Mouse (Mus musculus) midbrain, embryonic 10.5 days (tissue): ENCODE results near the gene Fam84b. TPM values are rescaled to one million over a fixed set of nuclear protein-coding genes. Genes with fewer than 3 reads are reported as not detected.

ENCODE experiments used
- DNase-seq: peaks from one replicate; pipeline ENCODE4 v3.0.0-alpha.2; 2017; ENCODE audit warnings: low spot score
- H3K27ac ChIP-seq: fragments of 300-500 bp; sonication (generic); replicated peaks from 2 replicates; pipeline ENCODE4 v1.5.1; 2016; ENCODE audit warnings: mild to moderate bottlenecking
- H3K27me3 ChIP-seq: fragments of 300-500 bp; sonication (generic); 2 replicates; pipeline ENCODE4 v1.6.1; 2016; ENCODE audit warnings: low read depth, mild to moderate bottlenecking; ENCODE audit not compliant: poor library complexity, severe bottlenecking
- H3K36me3 ChIP-seq: fragments of 300-500 bp; sonication (generic); 2 replicates; pipeline ENCODE4 v1.6.1; 2016; ENCODE audit warnings: mild to moderate bottlenecking, moderate library complexity
- H3K4me1 ChIP-seq: fragments of 300-500 bp; sonication (generic); 2 replicates; pipeline ENCODE4 v1.6.1; 2016
- H3K4me3 ChIP-seq: fragments of 300-500 bp; sonication (generic); 2 replicates; pipeline ENCODE4 v1.5.1; 2016; ENCODE audit warnings: mild to moderate bottlenecking, moderate library complexity
- H3K9me3 ChIP-seq: fragments of 300-500 bp; sonication (generic); replicated peaks from 2 replicates; pipeline ENCODE4 v1.6.1; 2016; ENCODE audit warnings: mild to moderate bottlenecking
- WGBS: fragments of 180-500 bp; shearing (Covaris S2); methylation state at CpG from one replicate; pipeline ENCODE4 v1.1.7; 2016; 5-methylcytosine and 5-hydroxymethylcytosine counted together
- polyA plus RNA-seq: library from polyadenylated mRNA; unstranded; fragments of >200 nt; fragmentation: Nextera tagmentation; extraction: Ambion mirVana; gene quantifications from 2 replicates; pipeline ENCODE4 v1.2.1, GENCODE M21; 2016

The Fam84b gene
- 9.6 and 11.8 TPM in 2 replicates for polyA plus RNA-seq

DNA sequence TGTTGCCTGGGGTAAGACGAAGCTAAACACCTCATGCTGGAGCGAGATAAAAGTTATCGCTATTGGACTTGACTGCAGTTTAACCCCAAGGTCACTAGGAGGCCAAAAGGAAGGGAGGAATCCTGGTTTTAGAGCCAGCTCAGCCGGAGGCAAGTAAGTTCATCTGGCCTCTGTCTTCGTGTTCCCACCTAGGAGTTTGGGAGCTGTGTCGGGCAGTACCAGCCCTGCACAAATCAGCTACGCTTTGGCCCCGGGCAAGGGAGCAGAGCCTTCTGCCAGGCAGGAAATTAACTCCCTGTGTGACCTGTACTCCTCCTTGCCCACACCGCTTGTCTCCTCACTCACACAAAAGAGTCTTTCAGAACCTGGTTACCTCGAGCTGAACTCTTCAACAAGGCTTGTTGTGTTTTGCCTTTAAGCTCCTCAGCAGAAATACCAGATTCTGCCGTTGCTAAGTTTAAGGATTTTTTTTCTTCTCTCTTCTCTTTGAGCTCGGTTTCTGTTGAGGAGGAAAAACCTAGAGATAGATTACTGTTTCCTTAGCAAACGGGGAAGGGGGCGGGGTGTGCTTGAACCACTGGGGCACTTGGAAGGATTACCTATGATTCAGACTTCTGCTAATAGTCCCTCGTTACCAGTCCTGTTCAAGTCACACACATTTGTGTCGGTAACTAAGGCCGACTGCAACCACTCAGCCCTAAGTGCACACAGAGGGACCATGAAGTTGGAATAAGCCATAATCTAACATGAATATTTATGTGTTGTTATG is at the start of gene Fam84b:
Gene Fam84b, minus strand, starts transcription at position 548 of the 769 bp plus-strand sequence.
- Histone ChIP-seq H3K27ac (no peak within 1 kb of the TSS; the same call in 1 of the 2 replicates), H3K36me3 (no peaks in the 10 kb centered on the region), H3K27me3 (no peaks in the 10 kb centered on the region), H3K4me1 (peaks cover 11% of the 10 kb centered on the region), H3K4me3 (no peak within 1 kb of the TSS), H3K9me3 (no peaks in the 10 kb centered on the region)
- WGBS = 38% methylated on average over 17 of the region's 17 CpGs
- peak; percentile 33 for DNase-seq

DNA sequence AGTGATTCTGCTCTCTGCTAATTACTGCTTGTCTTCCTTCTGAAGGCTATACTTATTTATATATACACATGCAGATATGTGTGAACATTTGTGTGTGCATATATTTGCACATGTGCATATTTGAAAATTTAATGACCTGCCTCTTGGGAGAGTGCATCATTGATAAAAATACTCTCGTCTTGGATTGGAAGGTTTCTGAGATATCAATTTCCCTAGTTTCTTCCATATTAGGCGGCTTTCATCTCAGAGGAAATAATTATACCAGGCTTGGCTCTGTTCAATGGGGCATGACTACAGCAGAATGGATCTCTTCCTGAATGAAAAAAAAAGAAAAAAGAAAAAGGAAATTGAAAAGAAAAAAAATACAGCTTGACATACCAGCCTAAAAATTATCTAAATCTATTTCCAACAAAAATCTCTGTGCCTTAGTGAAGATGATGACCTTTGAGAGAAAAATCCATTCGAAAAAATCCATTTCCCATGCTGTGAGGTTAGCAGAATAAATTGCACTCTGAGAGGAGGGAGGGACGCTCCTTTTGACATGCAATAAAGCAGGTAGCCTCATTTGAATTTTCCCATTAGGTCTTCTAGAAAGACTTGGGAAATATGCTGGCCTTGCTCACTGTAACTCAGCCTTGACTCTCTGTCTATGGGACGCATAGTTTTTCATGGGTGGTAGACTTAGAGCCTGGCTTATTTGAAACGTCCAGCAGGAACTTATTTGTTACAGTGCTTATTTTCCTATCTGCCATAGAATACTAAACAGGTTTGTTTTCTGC is 44.8 kb upstream of the Fam84b start:
- Histone ChIP-seq H3K27me3 (no peaks in the 10 kb centered on the region), H3K27ac (no peak overlapping the region), H3K36me3 (no peaks in the 10 kb centered on the region), H3K4me1 (no peaks in the 10 kb centered on the region), H3K9me3 (no peaks in the 10 kb centered on the region), H3K4me3 (no peak overlapping the region)
- no peak for DNase-seq
- 73% methylated on average over 6 of the region's 6 CpGs for WGBS

DNA sequence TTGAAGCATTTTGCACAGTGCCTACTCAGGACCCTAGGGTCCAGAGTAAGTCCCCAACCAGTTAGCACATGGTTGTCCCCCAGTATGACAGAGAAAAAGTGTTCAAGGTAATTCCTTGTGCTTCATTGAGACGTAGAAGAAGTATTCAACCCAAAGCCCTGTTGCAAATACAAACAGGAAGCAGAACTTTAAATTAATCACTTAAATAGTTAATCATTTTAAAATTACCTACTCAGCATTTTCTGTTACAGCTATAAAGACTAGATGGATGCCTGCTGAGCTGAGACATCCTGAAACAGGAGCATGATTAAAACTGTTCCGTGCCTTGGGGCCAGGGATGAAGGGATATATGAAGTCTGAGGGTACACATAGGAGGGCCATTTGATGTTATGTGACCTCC is 42.5 kb upstream of the Fam84b start:
- 90% methylated on average over 2 of the region's 2 CpGs for WGBS
- no peak for DNase-seq
- H3K27me3 ChIP-seq = no peaks in the 10 kb centered on the region
- no peak overlapping the region for H3K4me3 ChIP-seq
- no peaks in the 10 kb centered on the region for H3K36me3 ChIP-seq
- no peaks in the 10 kb centered on the region for H3K4me1 ChIP-seq
- H3K9me3 ChIP-seq = no peaks in the 10 kb centered on the region
- H3K27ac ChIP-seq = no peak overlapping the region

DNA sequence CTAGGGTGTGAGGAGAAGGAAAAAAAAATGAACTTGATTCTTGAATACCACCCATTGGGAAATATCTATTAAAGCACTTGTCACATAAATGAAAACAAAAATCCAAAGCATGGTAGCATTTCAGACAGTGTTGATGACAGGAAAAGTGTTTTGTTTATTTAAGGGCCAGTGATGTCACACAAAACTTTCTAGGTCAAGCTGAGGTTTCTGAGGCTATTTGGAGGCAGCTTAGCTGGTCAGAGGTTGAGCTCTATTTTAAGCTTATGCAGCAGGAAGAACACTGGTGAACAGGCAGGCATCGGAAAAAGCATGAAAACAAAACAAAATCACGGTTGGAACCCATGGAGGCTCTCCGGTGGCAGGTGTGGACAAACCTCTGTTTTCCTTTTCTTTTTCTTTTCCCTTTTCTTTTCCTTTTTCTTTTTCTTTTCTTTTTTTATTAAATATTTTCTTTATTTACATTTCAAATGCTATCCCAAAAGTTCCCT is 39.4 kb upstream of the Fam84b start:
- H3K9me3 ChIP-seq = no peaks in the 10 kb centered on the region
- 0 out of 2 replicates have a peak, but pooled peaks cover 4% of the 10 kb centered on the region for H3K4me1 ChIP-seq
- no peaks in the 10 kb centered on the region for H3K27me3 ChIP-seq
- 82% methylated on average over 3 of the region's 3 CpGs for WGBS
- no peaks in the 10 kb centered on the region for H3K36me3 ChIP-seq
- no peak overlapping the region for H3K27ac ChIP-seq
- H3K4me3 ChIP-seq = no peak overlapping the region
- DNase-seq = no peak

DNA sequence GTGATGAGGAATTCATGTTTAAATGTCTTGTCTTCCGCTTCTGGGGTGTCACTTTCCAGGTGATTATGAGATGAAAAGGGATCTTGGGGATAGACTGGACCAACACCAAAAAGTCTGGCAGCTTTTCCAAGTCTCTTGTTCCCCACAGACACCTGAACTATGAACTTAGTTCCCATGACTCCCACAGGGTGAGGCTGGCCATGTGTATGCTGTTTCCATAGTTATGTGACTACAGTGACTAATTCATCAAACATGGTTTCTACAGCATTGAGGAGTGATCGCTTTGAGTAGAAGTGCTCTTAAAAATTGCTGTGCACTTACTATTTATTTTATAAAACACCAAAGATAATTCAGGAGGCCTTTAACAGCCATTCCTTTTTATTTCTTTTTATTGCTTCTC is 35.1 kb upstream of the Fam84b start:
- DNase-seq = no peak
- H3K36me3 ChIP-seq = no peaks in the 10 kb centered on the region
- H3K4me1 ChIP-seq = 0 out of 2 replicates have a peak, but pooled peaks cover 4% of the 10 kb centered on the region
- no peaks in the 10 kb centered on the region for H3K27me3 ChIP-seq
- 89% methylated on average over 2 of the region's 2 CpGs for WGBS
- H3K9me3 ChIP-seq = no peaks in the 10 kb centered on the region
- no peak overlapping the region for H3K4me3 ChIP-seq
- no peak overlapping the region for H3K27ac ChIP-seq

DNA sequence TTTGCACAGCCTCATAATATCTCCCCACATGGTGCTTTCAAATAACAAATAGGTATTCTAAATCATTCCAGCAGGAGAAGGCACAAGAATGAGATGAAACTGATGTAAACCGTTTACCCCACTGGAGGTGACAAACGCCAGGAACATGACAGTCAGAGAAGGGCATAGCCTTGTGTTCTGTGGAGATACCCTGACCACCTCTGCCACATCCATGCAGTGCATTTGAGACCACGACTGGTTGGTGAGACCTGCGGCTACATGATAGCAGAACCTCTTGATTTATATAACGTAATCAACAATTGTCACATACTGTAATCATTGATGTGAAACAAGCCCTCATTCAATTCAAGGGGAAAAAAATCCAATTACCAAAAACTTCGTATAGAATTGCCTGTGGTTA is 22.1 kb upstream of the Fam84b start:
- WGBS = 84% methylated on average over 6 of the region's 6 CpGs
- no peak for DNase-seq

DNA sequence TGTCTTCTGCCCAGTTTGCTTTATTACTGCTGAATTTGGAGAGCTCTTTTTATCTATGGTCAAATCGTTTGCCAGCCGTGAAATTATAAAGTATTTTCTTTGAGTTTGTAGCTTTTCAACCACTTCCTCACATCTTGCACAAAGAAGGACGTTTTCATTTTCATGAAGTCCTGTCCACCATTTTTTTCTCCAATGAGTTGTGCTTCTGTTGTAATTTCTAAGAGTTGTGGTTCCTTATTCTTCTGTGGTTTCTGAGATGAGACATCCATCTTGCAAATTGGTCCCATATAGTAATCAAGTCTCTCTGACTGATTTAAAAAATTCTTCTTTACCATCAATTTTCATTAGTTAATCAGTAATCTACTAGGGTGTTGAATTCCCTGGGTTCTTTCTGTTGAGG is 8.8 kb upstream of the Fam84b start:
- Histone ChIP-seq H3K36me3 (no peaks in the 10 kb centered on the region), H3K9me3 (no peaks in the 10 kb centered on the region), H3K27ac (no peak overlapping the region), H3K4me3 (no peak overlapping the region), H3K27me3 (no peaks in the 10 kb centered on the region), H3K4me1 (peaks cover 11% of the 10 kb centered on the region)
- 92% methylated on average over 3 of the region's 3 CpGs for WGBS
- no peak for DNase-seq

More for the DNA sequence above, 22.1 kb upstream of the Fam84b start:
- no peaks in the 10 kb centered on the region for H3K36me3 ChIP-seq
- no peaks in the 10 kb centered on the region for H3K9me3 ChIP-seq
- H3K4me1 ChIP-seq = no peaks in the 10 kb centered on the region
- no peaks in the 10 kb centered on the region for H3K27me3 ChIP-seq
- no peak overlapping the region for H3K4me3 ChIP-seq
- H3K27ac ChIP-seq = no peak overlapping the region

DNA sequence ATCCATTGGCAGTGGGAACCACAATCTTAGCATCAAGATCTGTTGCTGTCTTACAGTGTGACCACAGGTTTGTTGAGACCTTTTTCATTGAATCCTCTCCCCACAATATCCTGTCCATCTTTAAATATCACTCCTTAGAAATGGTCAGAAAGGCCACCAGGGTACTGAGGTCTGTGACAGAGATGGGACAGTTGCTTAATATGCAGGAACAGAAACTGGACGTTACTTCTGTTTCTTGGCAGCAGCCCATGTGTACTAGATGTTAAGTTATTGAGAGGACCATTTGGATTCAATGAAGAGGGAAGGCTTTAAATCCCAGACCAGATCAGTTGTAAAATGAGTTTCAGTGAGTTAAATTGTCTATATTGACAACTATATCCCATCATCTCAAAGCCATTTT is 1.5 kb upstream of the Fam84b start:
- no peak overlapping the region for H3K27ac ChIP-seq
- 84% methylated on average over 1 of the region's 1 CpGs for WGBS
- no peak for DNase-seq

DNA sequence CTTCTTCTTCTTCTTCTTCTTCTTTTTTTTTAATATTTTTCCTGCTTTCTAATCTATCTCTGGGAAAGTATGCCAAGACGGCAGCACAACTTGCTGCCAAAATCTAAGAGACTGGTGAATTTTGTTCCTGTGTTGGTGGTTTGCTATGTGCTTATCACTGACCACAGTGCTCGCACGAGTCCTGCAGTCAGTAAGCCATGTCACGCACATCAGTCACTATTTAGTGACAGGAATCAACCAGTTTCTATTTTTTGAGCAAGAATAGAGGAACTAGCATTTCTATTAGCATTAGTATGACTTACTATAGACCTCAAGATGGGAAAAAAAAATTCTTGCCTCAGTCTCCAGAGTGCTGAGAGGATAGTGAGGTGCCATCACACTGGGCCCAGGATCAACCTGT is 573 bp upstream of the Fam84b start:
- no peaks in the 10 kb centered on the region for H3K27me3 ChIP-seq
- no peak overlapping the region for H3K27ac ChIP-seq
- 93% methylated on average over 4 of the region's 4 CpGs for WGBS
- no peak for DNase-seq
- H3K4me3 ChIP-seq = no peak overlapping the region
- H3K36me3 ChIP-seq = no peaks in the 10 kb centered on the region
- H3K9me3 ChIP-seq = no peaks in the 10 kb centered on the region
- H3K4me1 ChIP-seq = peaks cover 11% of the 10 kb centered on the region

More for the DNA sequence above, 1.5 kb upstream of the Fam84b start:
- Histone ChIP-seq H3K36me3 (no peaks in the 10 kb centered on the region), H3K4me1 (peaks cover 11% of the 10 kb centered on the region), H3K4me3 (no peak overlapping the region), H3K27me3 (no peaks in the 10 kb centered on the region), H3K9me3 (no peaks in the 10 kb centered on the region)

DNA sequence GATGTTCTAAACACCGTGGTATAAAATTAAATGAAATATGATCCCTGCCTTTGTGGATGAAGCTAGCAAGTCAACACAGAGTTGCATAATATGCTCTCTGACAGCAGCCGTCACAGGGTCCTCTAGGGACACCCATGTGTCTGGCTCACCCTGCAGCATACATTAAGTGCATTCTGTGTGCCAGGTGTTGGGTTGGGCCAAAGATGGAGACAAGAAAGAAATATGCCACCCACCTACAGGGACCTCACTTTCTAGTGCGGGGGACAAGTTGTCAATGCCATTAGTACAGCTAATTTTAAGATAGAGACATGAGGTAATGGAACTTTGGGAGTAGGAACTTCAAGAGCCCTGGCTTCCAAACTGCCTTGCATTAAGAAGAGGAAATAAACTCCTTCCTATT is 4.9 kb downstream of the Fam84b start:
- H3K27me3 ChIP-seq = no peaks in the 10 kb centered on the region
- no peak overlapping the region for H3K27ac ChIP-seq
- no peaks in the 10 kb centered on the region for H3K9me3 ChIP-seq
- 87% methylated on average over 3 of the region's 3 CpGs for WGBS
- peaks cover 28% of the 10 kb centered on the region for H3K4me1 ChIP-seq
- no peaks in the 10 kb centered on the region for H3K36me3 ChIP-seq
- H3K4me3 ChIP-seq = no peak overlapping the region
- DNase-seq = no peak

DNA sequence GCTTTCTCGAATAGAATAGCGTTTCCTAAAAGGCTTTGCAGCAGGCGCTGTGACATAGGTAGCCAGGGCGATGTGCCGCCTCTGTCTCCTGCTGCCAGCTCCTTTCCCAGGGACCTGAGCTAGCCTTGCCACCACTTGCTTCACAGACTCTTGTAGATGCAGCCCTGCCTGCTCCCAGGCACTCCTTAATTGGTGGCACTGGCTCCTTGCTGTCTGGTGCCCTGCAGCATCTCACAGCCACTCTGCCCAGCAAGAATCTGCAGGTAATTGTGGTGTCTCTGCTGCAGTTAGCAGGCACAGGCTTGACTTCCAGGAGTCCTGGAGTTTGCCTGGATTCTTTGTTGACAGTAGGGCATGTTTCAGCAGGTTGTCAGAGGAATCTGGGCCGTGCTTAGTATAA is 7.3 kb downstream of the Fam84b start:
- no peak for DNase-seq
- Histone ChIP-seq H3K27me3 (no peaks in the 10 kb centered on the region), H3K4me1 (peaks cover 19% of the 10 kb centered on the region), H3K4me3 (no peak overlapping the region), H3K9me3 (no peaks in the 10 kb centered on the region), H3K36me3 (no peaks in the 10 kb centered on the region), H3K27ac (peak overlapping the region; percentile 42; the same call in 1 of the 2 replicates)
- 40% methylated on average over 6 of the region's 6 CpGs for WGBS

DNA sequence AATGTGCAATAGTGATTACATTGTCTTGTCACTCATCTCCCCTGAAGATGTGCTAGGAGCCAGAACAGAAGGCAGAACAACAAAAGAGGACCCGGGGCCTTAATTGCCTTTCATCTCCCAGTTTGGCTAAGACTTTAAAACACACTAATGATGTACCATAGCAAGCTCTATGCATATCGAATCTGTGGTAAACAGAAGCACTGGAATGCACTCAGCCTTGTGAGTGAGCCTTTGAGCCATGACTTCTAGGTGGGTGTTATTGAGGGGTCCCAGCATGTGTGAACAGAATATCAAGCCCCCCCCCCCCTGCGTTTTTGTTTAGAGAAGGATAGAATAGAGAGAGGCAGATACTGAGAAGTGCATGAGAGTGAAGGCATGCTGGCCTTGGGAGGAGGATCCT is 7.7 kb downstream of the Fam84b start:
- WGBS = 25% methylated on average over 3 of the region's 3 CpGs
- peaks cover 23% of the 10 kb centered on the region for H3K4me1 ChIP-seq
- no peak overlapping the region for H3K4me3 ChIP-seq
- no peaks in the 10 kb centered on the region for H3K9me3 ChIP-seq
- no peak for DNase-seq
- no peak overlapping the region for H3K27ac ChIP-seq
- H3K36me3 ChIP-seq = no peaks in the 10 kb centered on the region
- no peaks in the 10 kb centered on the region for H3K27me3 ChIP-seq

DNA sequence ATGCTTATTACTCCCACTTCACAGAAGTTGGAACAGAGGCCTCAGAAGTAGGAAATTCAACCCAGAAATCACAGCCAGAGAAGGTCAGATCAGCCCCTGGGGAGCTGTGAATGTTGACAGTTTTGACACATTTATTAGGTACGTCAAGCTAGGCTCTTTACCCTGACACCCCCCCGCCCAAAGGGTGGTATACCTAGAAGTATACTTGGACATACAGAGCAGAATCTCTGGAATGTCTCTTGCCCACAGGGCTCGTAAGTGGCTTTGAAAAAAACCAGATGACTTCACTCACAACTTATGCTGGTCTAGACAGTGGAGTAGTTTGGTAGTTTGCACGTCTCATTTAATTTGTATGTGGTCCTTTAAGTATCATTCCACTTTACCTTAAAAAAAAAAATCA is 11.8 kb downstream of the Fam84b start:
- Histone ChIP-seq H3K4me3 (no peak overlapping the region), H3K27me3 (no peaks in the 10 kb centered on the region), H3K9me3 (no peaks in the 10 kb centered on the region), H3K36me3 (no peaks in the 10 kb centered on the region), H3K27ac (no peak overlapping the region), H3K4me1 (peaks cover 37% of the 10 kb centered on the region)
- 71% methylated on average over 4 of the region's 4 CpGs for WGBS
- DNase-seq = no peak
